Mouse (Mus musculus) MEL (cell line): Measurements from ENCODE around the gene Pros1.

Experiments
- CHD1 ChIP-seq: IDR thresholded peaks from 2 replicates; pipeline ENCODE4 v1.6.1; 2012; ENCODE audit warnings: low read depth, mild to moderate bottlenecking, inconsistent platforms, low read length, improper control_type of control experiment
- CHD2 ChIP-seq: IDR thresholded peaks from 2 replicates; pipeline ENCODE4 v1.6.1; 2011; ENCODE audit warnings: low read length, improper control_type of control experiment
- CTCF ChIP-seq, 3 experiments: IDR thresholded peaks in 2 of 3; conservative IDR thresholded peaks in 1 of 3; 2 replicates each; pipeline ENCODE4 v1.5.1; 2011 to 2012; ENCODE audit warnings: low read length in 3 of 3, low read depth in 2 of 3, mild to moderate bottlenecking in 2 of 3, improper control_type of control experiment in 1 of 3, inconsistent platforms in 1 of 3, mixed read lengths in 1 of 3, moderate library complexity in 1 of 3; ENCODE audit not compliant: control insufficient read depth in 1 of 3, insufficient read depth in 1 of 3, poor library complexity in 1 of 3, severe bottlenecking in 1 of 3
- EP300 ChIP-seq, 2 experiments: IDR thresholded peaks; 2 replicates each; pipeline ENCODE4 v1.6.1; 2011; ENCODE audit warnings: improper control_type of control experiment in 2 of 2, low read length in 2 of 2, low read depth in 1 of 2, mild to moderate bottlenecking in 1 of 2
- JUND ChIP-seq: IDR thresholded peaks from 2 replicates; pipeline ENCODE4 v1.6.1; 2011; ENCODE audit warnings: low read depth, mild to moderate bottlenecking, improper control_type of control experiment, low read length
- MAFK ChIP-seq: IDR thresholded peaks from 2 replicates; pipeline ENCODE4 v1.6.1; 2011; ENCODE audit warnings: low read depth, mild to moderate bottlenecking, low read length, improper control_type of control experiment, borderline replicate concordance
- POLR2A ChIP-seq, 2 experiments: IDR thresholded peaks; 2 replicates each; pipeline ENCODE4 v1.6.1; 2011 to 2012; ENCODE audit warnings: low read length in 2 of 2, mild to moderate bottlenecking in 2 of 2, control low read depth in 1 of 2, improper control_type of control experiment in 1 of 2, low read depth in 1 of 2, moderate library complexity in 1 of 2; ENCODE audit not compliant: control insufficient read depth in 1 of 2, insufficient read depth in 1 of 2, poor library complexity in 1 of 2
- USF1 ChIP-seq: IDR thresholded peaks from 2 replicates; pipeline ENCODE4 v1.6.1; 2014; ENCODE audit warnings: low read depth, mild to moderate bottlenecking, inconsistent platforms, low read length, improper control_type of control experiment, moderate library complexity
- ZMIZ1 ChIP-seq: IDR thresholded peaks from 2 replicates; pipeline ENCODE4 v1.6.1; 2012; ENCODE audit warnings: low read depth, mild to moderate bottlenecking, inconsistent platforms, low read length, improper control_type of control experiment, moderate library complexity

DNA sequence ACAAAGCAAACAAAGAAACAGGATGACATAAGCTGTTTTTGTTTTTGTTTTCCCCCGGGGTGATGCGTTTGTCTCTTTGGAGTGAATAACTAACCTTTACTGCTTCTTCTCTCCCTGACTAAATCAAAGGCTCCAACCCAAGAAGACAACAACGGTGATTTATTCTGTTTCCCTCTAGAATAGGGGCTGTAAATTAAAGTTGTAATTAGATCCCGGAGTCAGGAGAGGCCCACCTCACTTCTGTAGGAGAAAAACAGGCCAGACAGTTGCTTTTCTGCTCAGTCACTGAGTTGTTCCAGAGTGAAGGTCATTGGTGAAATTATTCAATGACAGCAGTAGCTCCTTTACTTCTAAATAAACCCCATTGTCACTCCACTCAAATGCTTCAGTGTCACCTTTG, 19.1 kb downstream of the Pros1 start:
- TF ChIP-seq USF1 (no peak), MAFK (no peak), POLR2A (IDR thresholded peaks at IDR 0.05; ENCODE audit: control insufficient read depth in 1 of 2, insufficient read depth in 1 of 2, low read depth in 1 of 2, low read length in 2 of 2, poor library complexity in 1 of 2) (no peak), CTCF (IDR thresholded peaks at IDR 0.05 in 2 of 3, conservative IDR thresholded peaks at IDR 0.05 in 1 of 3; ENCODE audit: control insufficient read depth in 1 of 3, insufficient read depth in 1 of 3, low read depth in 2 of 3, low read length in 3 of 3, poor library complexity in 1 of 3, severe bottlenecking in 1 of 3) (no peak), EP300 (IDR thresholded peaks at IDR 0.05; ENCODE audit: low read depth in 1 of 2, low read length in 2 of 2) (no peak), CHD1 (no peak), JUND (no peak), ZMIZ1 (no peak), CHD2 (no peak)
